Mouse (Mus musculus) gastrocnemius, adult 2 months (tissue): ENCODE measurements at regions not wholly inside any gene's neighbourhood (a gene's known extent, or its start where the extent isn't known, plus 50 kb on each side); places are given as distances from the start of the nearest gene placed in this dataset.

Experiments
- DNase-seq: peaks from one replicate; pipeline ENCODE4 v3.0.0; 2022
- H3K27ac ChIP-seq: fragments of 200-600 bp; 2 replicates; pipeline ENCODE4 v1.8.1; 2022; ENCODE audit warnings: mild to moderate bottlenecking
- H3K4me3 ChIP-seq: fragments of 200-600 bp; 2 replicates; pipeline ENCODE4 v1.8.1; 2022; ENCODE audit warnings: mild to moderate bottlenecking, moderate library complexity
- CTCF ChIP-seq: fragments of 200-600 bp; IDR thresholded peaks from 2 replicates; pipeline ENCODE4 v1.8.1; 2022; ENCODE audit warnings: antibody characterized with exemption, mild to moderate bottlenecking, moderate library complexity
- intact Hi-C: fragments of 180-260 bp; cut with DNase I; formaldehyde crosslinking; loops from one replicate; pipeline ENCODE4 v1.15.1; 2025

- intact Hi-C loops, result no loop called here
- TF ChIP-seq CTCF, result no peak
- no peak for DNase-seq
- Histone ChIP-seq H3K4me3 (no peak overlapping the region), H3K27ac (no peak overlapping the region)
Measured at GRCm38 (mm10) chr3:123828790-123829189, 138.1 kb upstream of the Ndst3 start.

DNA sequence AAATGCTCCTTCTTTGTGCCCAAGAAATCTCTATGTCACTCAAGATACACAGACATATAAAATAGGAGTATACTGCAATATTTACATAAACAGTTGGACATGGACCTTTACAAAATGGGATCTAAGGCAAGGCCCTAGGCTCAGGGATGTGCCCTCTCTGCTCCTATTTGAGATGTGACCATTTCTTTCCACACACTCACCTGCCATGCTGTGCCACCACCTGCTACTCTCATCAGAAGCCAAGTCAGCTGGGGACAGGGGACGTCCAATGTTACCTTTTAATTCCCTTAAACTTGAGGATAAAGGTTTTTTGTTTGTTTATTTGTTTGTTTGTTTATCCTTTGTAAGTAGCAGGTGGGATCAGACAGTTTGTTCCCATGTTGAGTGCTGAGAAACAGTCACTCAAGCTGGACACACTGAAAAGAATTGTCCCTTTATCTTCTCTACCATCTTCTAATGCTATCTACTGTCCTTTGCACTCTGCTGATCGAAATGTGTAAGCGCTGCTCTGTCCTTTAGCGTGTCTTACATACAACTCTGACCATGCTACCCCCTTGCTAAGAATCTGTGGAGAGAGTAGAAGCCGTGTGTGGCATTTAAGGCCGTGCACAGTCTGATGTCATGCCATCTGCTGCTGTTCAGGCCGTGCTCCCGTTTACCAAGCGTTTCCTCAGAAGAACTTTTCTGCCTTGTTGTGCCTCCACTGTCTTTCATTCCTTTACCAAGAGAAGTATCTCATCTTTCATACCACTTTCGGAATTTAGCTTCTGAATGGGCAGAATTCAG lies 147.9 kb upstream of the Ndst3 start:
- intact Hi-C loops, result no loop called here
- Histone ChIP-seq H3K4me3 (no peak overlapping the region), H3K27ac (no peak overlapping the region)
- DNase-seq, result no peak
- no peak for TF ChIP-seq CTCF

DNA sequence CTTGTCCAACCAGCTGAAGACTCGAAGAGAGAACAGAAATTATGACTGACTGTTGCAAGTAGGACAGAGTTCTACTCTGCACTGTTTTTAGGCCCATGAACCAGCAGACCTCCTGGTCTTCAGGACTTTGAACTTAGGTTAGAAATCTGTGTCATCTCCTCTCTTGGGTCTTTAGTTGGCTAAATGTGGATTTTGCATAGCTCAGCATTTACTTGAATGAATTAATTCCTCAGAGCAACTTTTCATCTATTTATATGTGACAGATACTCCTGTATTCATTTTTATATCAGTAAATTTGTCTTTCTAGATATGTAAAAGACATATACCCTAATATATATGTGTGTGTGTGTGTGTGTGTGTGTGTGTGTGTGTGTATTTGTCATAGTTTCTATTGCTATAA lies 155.9 kb upstream of the Ndst3 start:
- TF ChIP-seq CTCF, result no peak
- no peak for DNase-seq
- intact Hi-C loops, result no loop called here
- Histone ChIP-seq H3K4me3 (no peak overlapping the region), H3K27ac (no peak overlapping the region)

DNA sequence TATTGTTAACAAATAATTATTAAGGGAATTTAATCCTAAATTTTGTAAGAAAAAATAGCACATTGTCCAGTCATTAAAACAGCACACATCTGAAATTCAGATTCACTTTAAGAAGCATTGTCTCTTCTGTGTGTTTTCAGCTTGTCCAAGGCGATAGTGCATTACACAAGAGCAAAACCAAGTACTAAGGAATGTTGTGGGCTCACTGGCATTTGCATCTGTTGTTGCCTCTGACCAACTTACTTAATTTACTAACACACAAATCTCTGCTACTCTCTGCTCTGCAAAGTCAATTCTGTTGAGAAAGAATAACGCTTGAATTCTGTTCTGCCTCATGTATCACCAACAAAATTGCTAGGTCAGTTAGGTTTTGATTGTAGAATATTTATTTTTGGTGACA lies 158.0 kb upstream of the Ndst3 start:
- no peak for TF ChIP-seq CTCF
- Histone ChIP-seq H3K27ac (no peak overlapping the region), H3K4me3 (no peak overlapping the region)
- no peak for DNase-seq
- intact Hi-C loops, result no loop called here

DNA sequence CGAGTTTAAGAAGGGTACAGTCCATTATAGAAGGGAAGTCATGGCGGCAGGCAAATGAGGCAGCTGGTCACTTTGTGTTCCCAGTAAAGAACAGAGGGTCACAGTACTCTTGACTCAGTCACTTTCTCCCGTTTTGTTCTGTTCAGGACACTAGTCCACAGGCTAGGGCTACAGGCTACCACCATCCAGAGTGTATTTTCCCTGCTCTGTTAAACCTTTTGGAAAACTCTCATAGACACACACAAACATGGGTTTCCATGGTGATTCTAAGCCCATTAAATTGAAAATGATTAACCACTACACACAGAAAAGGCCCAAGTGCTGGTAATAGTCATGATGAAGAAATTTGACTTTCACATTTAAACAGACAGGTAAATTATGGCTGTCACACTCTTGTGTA lies 162.2 kb upstream of the Ndst3 start:
- intact Hi-C loops, result no loop called here
- H3K4me3 ChIP-seq, result no peak overlapping the region
- DNase-seq, result no peak
- no peak for TF ChIP-seq CTCF
- no peak overlapping the region for H3K27ac ChIP-seq

DNA sequence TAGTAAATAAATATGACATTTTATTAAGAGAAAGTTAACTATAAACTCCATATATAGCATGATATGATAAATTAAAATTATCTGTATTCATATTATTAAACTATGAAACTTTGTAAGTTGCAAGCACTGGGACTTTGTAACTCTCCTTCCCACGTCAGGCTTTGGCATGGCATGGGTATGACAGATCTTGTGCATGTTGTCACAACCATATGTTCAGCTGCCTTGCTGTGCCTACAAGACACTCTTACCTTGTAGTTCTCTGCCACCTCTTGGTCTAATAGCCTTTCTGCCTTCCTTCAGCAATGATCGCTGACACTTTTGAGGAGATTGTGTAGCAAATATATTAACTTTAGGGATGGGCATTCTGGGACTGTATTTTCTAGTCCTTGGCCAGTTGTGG lies 183.1 kb upstream of the Ndst3 start:
- H3K4me3 ChIP-seq, result no peak overlapping the region
- DNase-seq, result no peak
- TF ChIP-seq CTCF, result no peak
- intact Hi-C loops, result no loop called here
- H3K27ac ChIP-seq, result no peak overlapping the region

- TF ChIP-seq CTCF, result no peak
- Histone ChIP-seq H3K4me3 (no peak overlapping the region), H3K27ac (no peak overlapping the region)
- no peak for DNase-seq
- intact Hi-C loops, result no loop called here
Measured at GRCm38 (mm10) chr3:123893691-123894090, 203.0 kb upstream of the Ndst3 start.

DNA sequence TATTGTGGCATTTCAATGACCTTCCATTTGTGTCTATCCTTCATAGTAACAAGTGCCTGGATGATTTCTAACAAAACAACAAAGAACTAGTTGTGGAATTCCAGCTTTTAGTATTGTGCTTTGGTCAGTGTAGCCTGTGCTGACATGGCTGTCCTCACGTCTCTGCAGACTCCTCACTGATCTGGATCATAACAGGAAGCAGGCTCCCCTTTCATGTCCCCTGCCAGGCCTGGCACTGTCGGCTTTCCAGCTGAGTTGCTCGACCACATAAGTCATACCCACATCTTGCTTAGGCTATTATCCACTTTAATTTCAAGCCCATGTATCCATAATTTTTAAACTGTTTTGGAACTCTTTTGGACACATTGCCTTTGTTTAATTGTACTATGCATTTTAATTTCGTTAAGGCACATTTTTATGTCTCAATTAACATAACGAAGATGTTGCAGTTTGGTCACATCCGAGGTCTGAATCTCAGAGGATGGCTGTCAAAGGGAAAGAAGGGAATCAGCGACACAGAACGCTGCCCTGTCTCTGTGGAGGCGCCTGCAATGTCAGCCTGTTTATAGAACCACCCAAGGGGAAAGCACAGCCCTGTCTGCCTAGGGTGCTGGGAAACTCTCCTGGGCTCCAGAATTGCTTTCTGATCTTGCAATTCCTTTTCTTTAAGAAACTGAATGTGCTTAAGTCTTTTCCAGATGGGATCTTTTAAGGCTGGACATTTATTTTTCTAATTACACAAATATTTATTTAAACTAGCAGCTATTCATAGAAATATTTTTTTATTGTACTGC lies 215.5 kb upstream of the Ndst3 start:
- DNase-seq, result no peak
- H3K27ac ChIP-seq, result no peak overlapping the region
- intact Hi-C loops, result no loop called here
- TF ChIP-seq CTCF, result no peak
- H3K4me3 ChIP-seq, result no peak overlapping the region

DNA sequence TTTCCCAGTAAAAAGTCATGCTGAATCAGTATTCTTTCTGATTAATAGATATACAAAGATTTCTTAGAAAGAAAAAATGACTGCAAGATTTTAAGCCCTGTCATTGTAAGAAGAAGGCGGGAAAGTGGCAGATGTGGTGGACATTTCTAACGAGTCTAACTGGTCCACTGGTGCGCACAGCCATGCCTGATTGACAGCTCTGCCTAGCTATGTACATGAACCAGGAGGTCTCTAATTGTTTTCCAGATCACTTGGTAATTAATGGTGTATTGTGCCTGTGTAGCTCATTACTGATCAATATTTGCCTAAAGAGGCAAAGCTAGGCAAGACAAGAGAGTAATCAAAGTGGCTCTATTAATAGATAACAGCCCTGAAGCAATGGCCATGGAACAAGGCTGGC lies 227.5 kb upstream of the Ndst3 start:
- H3K27ac ChIP-seq, result no peak overlapping the region
- no peak for TF ChIP-seq CTCF
- intact Hi-C loops, result no loop called here
- DNase-seq, result no peak
- H3K4me3 ChIP-seq, result no peak overlapping the region

GRCm38 (mm10) chr3:123952121-123952520 lies 261.5 kb upstream of the Ndst3 start:
- Histone ChIP-seq H3K27ac (no peak overlapping the region), H3K4me3 (no peak overlapping the region)
- no peak for DNase-seq
- TF ChIP-seq CTCF, result no peak
- intact Hi-C loops, result no loop called here

DNA sequence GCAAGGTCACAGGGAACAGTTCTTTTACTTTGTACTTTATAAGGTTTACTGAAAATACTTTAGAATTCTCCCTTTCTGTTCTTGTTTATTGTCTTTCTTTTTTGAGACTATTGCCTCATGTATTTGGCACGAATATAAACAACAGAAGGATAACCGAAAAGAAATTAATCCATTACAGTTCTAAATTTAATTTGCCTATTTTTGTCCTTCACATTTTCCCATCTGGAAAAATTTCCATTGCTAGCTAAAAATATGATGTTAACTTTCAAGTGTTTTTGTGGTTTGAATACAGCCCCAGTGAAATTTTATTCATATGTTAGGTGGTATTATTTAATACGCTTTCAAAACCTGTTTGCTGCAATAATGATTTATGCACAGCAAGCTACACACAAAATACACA lies 276.7 kb upstream of the Ndst3 start:
- intact Hi-C loops, result no loop called here
- Histone ChIP-seq H3K27ac (no peak overlapping the region), H3K4me3 (no peak overlapping the region)
- DNase-seq, result no peak
- no peak for TF ChIP-seq CTCF

DNA sequence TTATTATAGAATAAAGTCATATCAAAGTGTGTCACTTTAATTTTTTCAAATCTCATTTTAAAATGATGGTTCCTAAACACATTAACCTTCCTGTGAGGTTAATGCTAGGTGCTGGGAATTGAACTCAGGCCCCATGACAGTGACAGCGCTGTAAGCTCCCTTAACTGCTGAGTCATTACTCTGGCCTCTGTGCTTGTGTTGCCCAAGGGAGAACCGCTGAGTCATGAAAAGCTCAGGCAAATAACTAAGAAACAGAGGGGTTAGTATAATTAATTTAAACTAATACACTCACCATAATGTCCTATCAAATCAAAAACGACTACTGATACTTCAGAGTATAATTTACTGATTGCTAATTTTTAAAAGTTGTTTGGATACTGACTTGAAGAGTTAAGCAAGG lies 281.7 kb upstream of the Ndst3 start:
- H3K4me3 ChIP-seq, result no peak overlapping the region
- TF ChIP-seq CTCF, result no peak
- no peak overlapping the region for H3K27ac ChIP-seq
- intact Hi-C loops, result no loop called here
- no peak for DNase-seq

GRCm38 (mm10) chr3:123973806-123974576 lies 283.3 kb upstream of the Ndst3 start:
- Histone ChIP-seq H3K27ac (no peak overlapping the region), H3K4me3 (no peak overlapping the region)
- intact Hi-C loops, result no loop called here
- no peak for DNase-seq
- no peak for TF ChIP-seq CTCF
